Mouse (Mus musculus): ENCODE results near the gene Fgr. TPM values are rescaled to one million over a fixed set of nuclear protein-coding genes. Genes with fewer than 3 reads are reported as not detected.

The Fgr gene
- polyA plus RNA-seq, 1 experiment from 2014 or later = 0.23 TPM

DNA sequence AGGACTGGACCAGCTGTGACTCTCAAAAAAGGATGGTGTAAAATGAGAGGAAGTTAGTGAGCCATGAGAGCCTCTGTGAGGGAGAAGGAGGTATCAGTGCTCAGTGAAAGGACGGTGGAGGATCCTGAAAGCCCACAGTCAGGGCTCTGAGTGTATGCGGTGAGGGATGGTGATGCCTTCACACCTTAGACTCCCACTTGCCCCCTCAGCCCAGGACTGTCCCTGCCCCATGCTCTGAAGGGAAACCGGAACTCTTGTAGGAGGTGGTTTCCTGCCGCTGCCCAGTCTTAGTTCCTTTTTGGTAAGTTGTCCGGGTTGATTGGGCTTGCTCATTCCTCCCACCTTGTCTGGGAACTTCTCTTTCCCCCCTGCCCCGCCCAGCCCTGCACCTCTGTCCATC is 2.8 kb downstream of the Fgr start:
- Histone ChIP-seq H3K4me3 (ENCODE audit: low read depth, low read length) (no peak overlapping the region), H3K4me1 (ENCODE audit: control insufficient read depth, insufficient read depth, low read length) (peaks cover 12% of the 10 kb centered on the region; the same call in 1 of the 2 replicates), H3K36me3 (ENCODE audit: control insufficient read depth, insufficient read depth, low read length) (no peaks in the 10 kb centered on the region), H3K27me3 (replicated peaks; ENCODE audit: control insufficient read depth, insufficient read depth, low read length) (peaks cover 16% of the 10 kb centered on the region), H3K9me3 (replicated peaks; ENCODE audit: control insufficient read depth, low read length) (no peaks in the 10 kb centered on the region), H3K4me2 (ENCODE audit: low read length) (no peak overlapping the region), H3K9ac (ENCODE audit: low read length) (no peak overlapping the region), H3K27ac (ENCODE audit: low read depth, low read length) (no peak overlapping the region)
- no peak for DNase-seq (ENCODE audit: low spot score)
- 82% methylated on average over 6 of the region's 6 CpGs for WGBS
- ATAC-seq = no peak

DNA sequence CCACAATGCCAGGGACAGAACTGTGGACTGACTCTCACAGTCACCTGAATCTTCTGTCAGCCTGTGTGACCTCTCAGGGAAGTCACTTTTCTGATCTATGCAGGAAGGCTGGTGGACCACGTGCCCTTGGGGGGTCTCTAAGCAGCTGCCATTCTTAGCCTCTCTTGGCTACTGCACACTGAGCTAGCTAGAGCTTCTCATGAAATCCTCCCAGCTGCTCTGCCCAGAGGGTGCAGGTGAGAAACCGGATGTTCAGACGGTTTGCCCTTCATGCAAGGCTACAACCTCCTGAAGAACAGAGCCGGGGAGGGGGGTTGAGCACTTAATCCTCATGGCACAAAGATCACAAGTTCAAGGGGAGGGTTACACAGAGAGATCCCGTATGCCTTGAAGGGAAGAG is 3.7 kb downstream of the Fgr start:
- DNase-seq (ENCODE audit: low spot score) (no peak), ATAC-seq (no peak)
- H3K9me3 ChIP-seq (replicated peaks; ENCODE audit: control insufficient read depth, low read length) = no peaks in the 10 kb centered on the region
- H3K36me3 ChIP-seq (ENCODE audit: control insufficient read depth, insufficient read depth, low read length) = no peaks in the 10 kb centered on the region
- no peak overlapping the region for H3K4me3 ChIP-seq (ENCODE audit: low read depth, low read length)
- H3K4me1 ChIP-seq (ENCODE audit: control insufficient read depth, insufficient read depth, low read length) = peaks cover 12% of the 10 kb centered on the region; the same call in 1 of the 2 replicates
- WGBS = 49% methylated on average over 5 of the region's 5 CpGs
- H3K9ac ChIP-seq (ENCODE audit: low read length) = no peak overlapping the region
- peaks cover 16% of the 10 kb centered on the region for H3K27me3 ChIP-seq (replicated peaks; ENCODE audit: control insufficient read depth, insufficient read depth, low read length)
- H3K27ac ChIP-seq (ENCODE audit: low read depth, low read length) = no peak overlapping the region
- H3K4me2 ChIP-seq (ENCODE audit: low read length) = no peak overlapping the region

DNA sequence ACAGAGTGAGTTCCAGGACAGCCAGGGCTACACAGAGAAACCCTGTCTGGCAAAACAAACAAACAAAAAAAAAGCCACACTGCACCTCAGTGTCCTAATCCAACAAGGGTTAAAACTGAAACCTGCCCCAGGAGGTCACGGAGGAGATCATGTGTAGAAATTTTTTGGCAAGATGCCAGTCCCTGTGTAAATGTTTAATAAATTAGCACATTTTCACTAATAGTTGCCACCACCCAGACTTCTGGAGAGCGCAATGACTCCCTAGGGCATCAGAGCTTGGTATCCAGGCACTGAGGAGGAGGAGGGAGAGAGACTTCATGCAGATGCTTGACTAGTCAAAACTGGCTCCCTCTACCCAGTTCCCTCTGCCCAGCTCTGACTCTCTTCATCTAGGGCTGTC is 5.3 kb downstream of the Fgr start:
- H3K36me3 ChIP-seq (ENCODE audit: control insufficient read depth, insufficient read depth, low read length) = no peaks in the 10 kb centered on the region
- 60% methylated on average over 2 of the region's 2 CpGs for WGBS
- no peak overlapping the region for H3K4me2 ChIP-seq (ENCODE audit: low read length)
- H3K9me3 ChIP-seq (replicated peaks; ENCODE audit: control insufficient read depth, low read length) = no peaks in the 10 kb centered on the region
- H3K4me1 ChIP-seq (ENCODE audit: control insufficient read depth, insufficient read depth, low read length) = peaks cover 13% of the 10 kb centered on the region
- no peak overlapping the region for H3K4me3 ChIP-seq (ENCODE audit: low read depth, low read length)
- DNase-seq (ENCODE audit: low spot score) (no peak), ATAC-seq (no peak)
- H3K27ac ChIP-seq (ENCODE audit: low read depth, low read length) = no peak overlapping the region
- H3K9ac ChIP-seq (ENCODE audit: low read length) = no peak overlapping the region
- H3K27me3 ChIP-seq (replicated peaks; ENCODE audit: control insufficient read depth, insufficient read depth, low read length) = peaks cover 11% of the 10 kb centered on the region

DNA sequence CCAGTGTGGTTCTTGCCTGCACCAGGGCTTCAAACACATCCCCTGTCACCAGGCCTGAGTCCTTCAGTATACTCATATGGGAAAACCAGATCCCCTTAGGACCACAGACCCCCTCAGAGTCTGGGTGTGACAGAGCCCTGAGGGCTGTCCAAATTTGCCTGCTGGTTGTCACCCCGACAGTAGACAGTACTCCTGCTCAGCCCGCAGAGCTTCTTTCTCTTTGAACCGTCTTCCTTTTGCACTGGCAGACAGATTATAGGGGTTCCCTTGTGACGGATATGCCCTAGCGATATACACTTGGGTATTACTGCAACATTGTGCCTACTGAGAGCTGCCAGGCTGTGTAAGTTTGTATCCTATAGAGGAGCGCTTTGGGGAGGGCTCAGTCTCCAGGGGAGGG is 7.7 kb downstream of the Fgr start:
- Histone ChIP-seq H3K4me1 (ENCODE audit: control insufficient read depth, insufficient read depth, low read length) (peaks cover 6% of the 10 kb centered on the region), H3K9me3 (replicated peaks; ENCODE audit: control insufficient read depth, low read length) (no peaks in the 10 kb centered on the region), H3K36me3 (ENCODE audit: control insufficient read depth, insufficient read depth, low read length) (no peaks in the 10 kb centered on the region), H3K4me3 (ENCODE audit: low read depth, low read length) (no peak overlapping the region), H3K9ac (ENCODE audit: low read length) (no peak overlapping the region), H3K27me3 (replicated peaks; ENCODE audit: control insufficient read depth, insufficient read depth, low read length) (no peaks in the 10 kb centered on the region), H3K4me2 (ENCODE audit: low read length) (no peak overlapping the region), H3K27ac (ENCODE audit: low read depth, low read length) (no peak overlapping the region)
- ATAC-seq = no peak
- no peak for DNase-seq (ENCODE audit: low spot score)
- 78% methylated on average over 6 of the region's 6 CpGs for whole genome bisulfite sequencing

DNA sequence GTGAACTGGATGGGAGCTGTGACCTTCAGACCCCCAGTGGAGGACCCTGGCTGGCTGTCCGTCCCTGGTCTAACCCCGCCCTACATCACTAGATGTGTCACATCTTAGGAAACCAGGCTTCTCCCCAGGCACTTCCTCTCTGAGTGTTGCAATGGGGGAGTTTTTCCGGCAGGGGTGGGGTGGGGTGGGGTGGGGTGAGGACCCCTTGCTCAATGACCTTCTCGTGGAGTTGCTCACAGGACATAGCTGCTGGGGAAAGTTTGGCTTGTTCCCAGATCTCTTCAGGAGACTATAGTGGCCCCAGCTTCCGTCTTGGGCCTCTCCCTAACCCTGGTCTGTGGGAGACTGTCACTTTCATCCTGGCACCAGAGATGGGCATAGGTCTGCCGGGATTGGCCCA is 9.1 kb downstream of the Fgr start:
- Histone ChIP-seq H3K4me3 (ENCODE audit: low read depth, low read length) (no peak overlapping the region), H3K9me3 (replicated peaks; ENCODE audit: control insufficient read depth, low read length) (no peaks in the 10 kb centered on the region), H3K27me3 (replicated peaks; ENCODE audit: control insufficient read depth, insufficient read depth, low read length) (no peaks in the 10 kb centered on the region), H3K4me1 (ENCODE audit: control insufficient read depth, insufficient read depth, low read length) (peaks cover 6% of the 10 kb centered on the region), H3K9ac (ENCODE audit: low read length) (no peak overlapping the region), H3K36me3 (ENCODE audit: control insufficient read depth, insufficient read depth, low read length) (no peaks in the 10 kb centered on the region), H3K4me2 (ENCODE audit: low read length) (no peak overlapping the region), H3K27ac (ENCODE audit: low read depth, low read length) (no peak overlapping the region)
- ATAC-seq (no peak), DNase-seq (ENCODE audit: low spot score) (no peak)
- WGBS = 75% methylated on average over 6 of the region's 6 CpGs

DNA sequence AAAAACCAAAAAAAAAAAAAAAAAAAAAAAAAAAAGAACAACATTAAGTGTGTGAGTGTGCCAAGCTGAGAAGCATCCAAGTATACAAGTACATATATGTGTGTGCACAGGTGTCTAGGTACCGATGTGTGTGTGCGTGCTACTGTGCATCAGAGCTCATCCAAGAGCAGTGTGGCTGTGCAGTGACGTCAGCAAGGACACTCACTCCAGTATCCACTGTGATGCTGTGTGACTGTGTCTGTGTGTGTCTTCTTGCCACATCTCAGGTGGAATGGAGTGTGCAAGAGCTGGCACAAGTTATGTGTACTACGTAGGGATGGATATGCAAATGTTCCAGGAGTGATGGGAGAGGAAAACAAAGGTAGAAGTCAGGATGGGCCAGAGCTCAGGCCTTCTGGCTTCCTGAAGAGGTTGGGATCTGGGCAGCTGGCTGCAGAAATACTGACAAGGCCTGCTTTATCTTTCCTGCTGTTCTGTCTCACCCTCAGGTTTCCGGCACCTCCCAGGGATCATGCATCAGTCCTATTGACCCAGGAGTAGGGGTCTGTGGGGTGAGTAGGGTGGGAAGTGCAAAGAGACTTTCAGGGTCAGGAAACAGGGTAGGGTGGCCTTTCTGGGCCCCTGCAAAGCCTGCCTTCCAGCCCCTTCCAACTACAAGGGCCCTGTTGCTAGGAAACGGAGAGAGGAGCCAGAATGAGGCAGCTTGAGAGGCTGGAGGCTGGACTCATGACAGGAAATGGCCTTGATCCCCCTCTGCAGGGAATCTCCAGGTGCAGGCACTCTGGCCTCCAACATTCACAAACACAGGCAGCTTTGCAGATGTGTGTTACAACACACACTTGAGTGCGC is 10.0 kb downstream of the Fgr start:
- Histone ChIP-seq H3K9me3 (replicated peaks; ENCODE audit: control insufficient read depth, low read length) (no peaks in the 10 kb centered on the region), H3K4me3 (ENCODE audit: low read depth, low read length) (no peak overlapping the region), H3K9ac (ENCODE audit: low read length) (no peak overlapping the region), H3K4me1 (ENCODE audit: control insufficient read depth, insufficient read depth, low read length) (peaks cover 6% of the 10 kb centered on the region), H3K27me3 (replicated peaks; ENCODE audit: control insufficient read depth, insufficient read depth, low read length) (no peaks in the 10 kb centered on the region), H3K27ac (ENCODE audit: low read depth, low read length) (peak overlapping the region; percentile 68), H3K36me3 (ENCODE audit: control insufficient read depth, insufficient read depth, low read length) (no peaks in the 10 kb centered on the region), H3K4me2 (ENCODE audit: low read length) (no peak overlapping the region)
- 64% methylated on average over 7 of the region's 7 CpGs for WGBS
- DNase-seq (ENCODE audit: low spot score) = peak; percentile 77
- ATAC-seq = peak; percentile 58; the same call in 1 of the 2 replicates

DNA sequence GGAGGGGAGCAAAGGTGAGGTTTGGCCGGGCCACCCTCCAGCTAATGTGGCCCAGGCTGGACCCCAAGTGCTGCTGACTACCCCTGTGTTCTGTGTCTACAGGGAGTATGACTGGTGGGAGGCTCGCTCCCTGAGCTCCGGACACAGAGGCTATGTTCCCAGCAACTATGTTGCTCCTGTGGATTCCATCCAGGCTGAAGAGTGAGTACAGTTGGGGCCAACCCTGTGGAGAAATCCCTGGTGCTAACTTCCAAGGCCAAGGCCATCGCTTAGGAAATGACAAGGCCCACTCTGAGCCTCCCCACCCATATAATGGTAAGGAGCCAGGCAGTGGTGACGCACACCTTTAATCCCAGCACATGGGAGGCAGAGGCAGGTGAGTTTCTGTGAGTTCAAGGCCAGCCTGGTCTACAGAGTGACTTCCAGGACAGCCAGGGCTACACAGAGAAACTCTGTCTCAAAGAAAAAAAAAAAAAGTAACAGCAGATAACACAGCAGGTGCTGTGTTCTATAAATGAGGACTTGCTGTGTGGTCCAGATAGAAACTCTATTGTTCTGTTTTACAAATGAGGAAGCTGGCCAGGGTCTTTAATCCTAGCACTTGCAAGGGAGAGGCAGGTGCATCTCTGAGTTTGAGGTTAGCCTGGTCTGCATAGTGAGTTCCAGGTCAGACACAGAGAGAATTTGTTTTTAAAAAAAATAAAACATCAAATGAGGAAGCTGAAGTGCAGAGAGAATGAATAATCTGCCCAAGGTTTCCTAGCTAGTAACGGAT is 14.9 kb downstream of the Fgr start:
- H3K27ac ChIP-seq (ENCODE audit: low read depth, low read length) = no peak overlapping the region
- peaks cover 4% of the 10 kb centered on the region for H3K4me1 ChIP-seq (ENCODE audit: control insufficient read depth, insufficient read depth, low read length)
- H3K4me3 ChIP-seq (ENCODE audit: low read depth, low read length) = no peak overlapping the region
- no peaks in the 10 kb centered on the region for H3K9me3 ChIP-seq (replicated peaks; ENCODE audit: control insufficient read depth, low read length)
- 90% methylated on average over 6 of the region's 6 CpGs for WGBS
- no peak overlapping the region for H3K4me2 ChIP-seq (ENCODE audit: low read length)
- no peak for ATAC-seq
- H3K27me3 ChIP-seq (replicated peaks; ENCODE audit: control insufficient read depth, insufficient read depth, low read length) = no peaks in the 10 kb centered on the region
- no peak for DNase-seq (ENCODE audit: low spot score)
- no peaks in the 10 kb centered on the region for H3K36me3 ChIP-seq (ENCODE audit: control insufficient read depth, insufficient read depth, low read length)
- no peak overlapping the region for H3K9ac ChIP-seq (ENCODE audit: low read length)

DNA sequence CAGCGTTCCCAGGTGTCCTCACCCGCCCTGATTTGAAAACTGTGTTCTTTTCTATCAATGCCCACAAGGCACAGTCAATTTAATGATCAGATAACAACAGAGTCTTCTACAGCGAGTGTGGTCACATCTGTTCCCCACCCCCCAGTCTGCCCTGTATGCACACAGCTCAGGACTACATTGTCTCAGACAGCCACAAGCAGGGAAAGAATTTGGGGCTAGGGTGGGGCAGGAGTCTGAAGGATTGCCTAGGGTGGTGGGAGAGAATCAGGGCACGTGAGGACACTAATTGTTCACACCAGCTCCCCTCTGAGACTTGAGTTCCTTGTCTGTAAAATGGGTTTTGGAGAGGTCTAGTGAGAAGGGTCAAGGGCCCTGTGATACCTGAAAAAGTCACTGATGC is 19.7 kb downstream of the Fgr start:
- H3K27ac ChIP-seq (ENCODE audit: low read depth, low read length) = no peak overlapping the region
- H3K36me3 ChIP-seq (ENCODE audit: control insufficient read depth, insufficient read depth, low read length) = no peaks in the 10 kb centered on the region
- WGBS = 65% methylated on average over 4 of the region's 4 CpGs
- no peak overlapping the region for H3K4me2 ChIP-seq (ENCODE audit: low read length)
- H3K27me3 ChIP-seq (replicated peaks; ENCODE audit: control insufficient read depth, insufficient read depth, low read length) = no peaks in the 10 kb centered on the region
- no peaks in the 10 kb centered on the region for H3K4me1 ChIP-seq (ENCODE audit: control insufficient read depth, insufficient read depth, low read length)
- no peaks in the 10 kb centered on the region for H3K9me3 ChIP-seq (replicated peaks; ENCODE audit: control insufficient read depth, low read length)
- no peak for DNase-seq (ENCODE audit: low spot score)
- no peak overlapping the region for H3K4me3 ChIP-seq (ENCODE audit: low read depth, low read length)
- H3K9ac ChIP-seq (ENCODE audit: low read length) = no peak overlapping the region
- ATAC-seq = no peak
